In the genomic region with DNA sequence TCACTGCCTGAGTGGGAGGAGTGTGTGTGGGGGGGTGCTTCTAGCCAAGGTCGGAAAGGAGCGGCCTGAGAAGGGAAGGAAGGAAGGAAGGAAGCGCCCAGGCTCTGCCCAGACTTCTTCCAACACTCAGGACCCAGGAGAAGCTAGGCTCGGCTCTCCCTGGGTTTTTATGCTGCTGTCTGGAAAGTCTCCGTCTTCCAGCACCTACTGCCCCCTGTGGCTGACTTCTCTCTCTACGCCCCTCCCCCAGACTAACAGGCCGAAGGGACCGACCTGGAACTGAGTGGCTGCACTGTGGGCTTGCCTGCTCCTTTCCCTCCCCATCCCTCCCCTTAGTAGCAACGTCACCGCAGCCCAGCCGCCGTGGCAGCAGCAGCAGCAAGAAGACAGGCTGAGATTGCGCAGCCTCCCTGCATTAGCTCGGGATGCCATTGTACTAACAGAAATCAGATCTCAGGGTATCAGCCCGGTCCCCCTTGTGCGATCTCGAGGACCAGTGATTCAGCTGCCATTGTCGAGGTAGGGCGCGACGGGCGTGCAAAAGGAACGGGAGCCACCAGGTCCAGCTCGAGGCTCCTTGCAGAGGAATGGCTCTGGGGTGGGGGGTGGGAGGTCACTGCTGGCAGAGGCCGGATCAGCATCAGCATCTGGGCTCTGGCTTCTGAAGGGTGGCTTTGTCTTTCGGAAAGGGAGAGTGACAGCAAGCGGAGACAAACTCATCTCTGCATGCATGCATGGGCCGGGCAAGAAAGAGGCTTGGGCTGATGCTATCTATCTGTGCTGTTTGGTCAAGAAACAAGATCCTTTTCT, we compare ENCODE assay signal across 7 mouse cellular contexts. TPM values are rescaled to one million over a fixed set of nuclear protein-coding genes. Genes with fewer than 3 reads are reported as not detected.
DNase-seq lines count a peak whose midpoint lies in the region; ATAC-seq and TF ChIP-seq lines count a peak whose summit lies in the region.

No protein-coding gene starts in this region.

- peak overlapping the region; percentile 74 for H3K4me2 ChIP-seq in embryonic facial prominence, embryonic 13.5 days
- peak overlapping the region; percentile 77 for H3K4me2 ChIP-seq in limb, embryonic 13.5 days (replicated peaks)
- H3K4me2 ChIP-seq in midbrain, embryonic 15.5 days = peak overlapping the region; percentile 70

- H3K4me1 ChIP-seq in embryonic facial prominence, embryonic 13.5 days = peaks cover 43% of the 10 kb centered on the region
- H3K4me1 ChIP-seq in kidney, adult 2 months (ENCODE audit: control insufficient read depth, insufficient read depth, low read length) = peaks cover 12% of the 10 kb centered on the region
- peaks cover 40% of the 10 kb centered on the region for H3K4me1 ChIP-seq in limb, embryonic 13.5 days
- H3K4me1 ChIP-seq in midbrain, embryonic 15.5 days = peaks cover 45% of the 10 kb centered on the region
- H3K4me1 ChIP-seq in testis, adult 2 months (ENCODE audit: control insufficient read depth, insufficient read depth, low read length) = peaks cover 3% of the 10 kb centered on the region; the same call in 1 of the 2 replicates

- peak overlapping the region; percentile 84 for H3K27ac ChIP-seq in embryonic facial prominence, embryonic 13.5 days
- H3K27ac ChIP-seq in kidney, adult 2 months (ENCODE audit: insufficient read depth, low read depth, low read length) = peak overlapping the region; percentile 89
- H3K27ac ChIP-seq in limb, embryonic 13.5 days = peak overlapping the region; percentile 83
- peak overlapping the region; percentile 98 for H3K27ac ChIP-seq in midbrain, embryonic 15.5 days
- H3K27ac ChIP-seq in testis, adult 2 months (ENCODE audit: control insufficient read depth, insufficient read depth, low read depth, low read length) = peak overlapping the region; percentile 76

- H3K27me3 ChIP-seq in embryonic facial prominence, embryonic 13.5 days = no peaks in the 10 kb centered on the region
- no peaks in the 10 kb centered on the region for H3K27me3 ChIP-seq in kidney, adult 2 months (replicated peaks; ENCODE audit: control insufficient read depth, insufficient read depth, low read length)
- no peaks in the 10 kb centered on the region for H3K27me3 ChIP-seq in limb, embryonic 13.5 days
- no peaks in the 10 kb centered on the region for H3K27me3 ChIP-seq in midbrain, embryonic 15.5 days (replicated peaks)
- H3K27me3 ChIP-seq in testis, adult 2 months (ENCODE audit: control insufficient read depth, insufficient read depth, low read length) = no peaks in the 10 kb centered on the region

- no peaks in the 10 kb centered on the region for H3K9me3 ChIP-seq in embryonic facial prominence, embryonic 13.5 days
- H3K9me3 ChIP-seq in limb, embryonic 13.5 days = no peaks in the 10 kb centered on the region
- H3K9me3 ChIP-seq in midbrain, embryonic 15.5 days = no peaks in the 10 kb centered on the region

- no peaks in the 10 kb centered on the region; the same call in 1 of the 2 replicates for H3K36me3 ChIP-seq in embryonic facial prominence, embryonic 13.5 days
- H3K36me3 ChIP-seq in kidney, adult 2 months (ENCODE audit: control insufficient read depth, insufficient read depth, low read length) = no peaks in the 10 kb centered on the region
- 0 out of 2 replicates have a peak, but pooled peaks cover 2% of the 10 kb centered on the region for H3K36me3 ChIP-seq in limb, embryonic 13.5 days
- H3K36me3 ChIP-seq in midbrain, embryonic 15.5 days (replicated peaks) = no peaks in the 10 kb centered on the region
- no peaks in the 10 kb centered on the region for H3K36me3 ChIP-seq in testis, adult 2 months (ENCODE audit: control insufficient read depth, insufficient read depth, low read length)

- peak; percentile 55 for TF ChIP-seq CTCF in kidney, adult 2 months (conservative IDR thresholded peaks at IDR 0.05; ENCODE audit: insufficient read depth, insufficient read length, low read depth, low read length)
- no peak for TF ChIP-seq CTCF in testis, adult 2 months (IDR thresholded peaks at IDR 0.05; ENCODE audit: control insufficient read depth, insufficient read depth, insufficient replicate concordance, low read depth, low read length)

- under 1% methylated on average over 28 of the region's 28 CpGs for WGBS in embryonic facial prominence, embryonic 13.5 days
- 14% methylated on average over 28 of the region's 28 CpGs for WGBS in kidney, adult 2 months
- 3% methylated on average over 28 of the region's 28 CpGs for WGBS in limb, embryonic 13.5 days
- WGBS in midbrain, embryonic 15.5 days = 1% methylated on average over 28 of the region's 28 CpGs

- H3K9ac ChIP-seq in embryonic facial prominence, embryonic 13.5 days = peak overlapping the region; percentile 79
- peak overlapping the region; percentile 70 for H3K9ac ChIP-seq in limb, embryonic 13.5 days
- H3K9ac ChIP-seq in midbrain, embryonic 15.5 days = peak overlapping the region; percentile 94

- peak; percentile 25 for TF ChIP-seq POLR2A in kidney, adult 2 months (IDR thresholded peaks at IDR 0.05; ENCODE audit: low read depth, low read length)
- TF ChIP-seq POLR2A in testis, adult 2 months (IDR thresholded peaks at IDR 0.05; ENCODE audit: control insufficient read depth, low read depth, low read length) = peak; percentile 8; the same call in 1 of the 2 replicates

- H3K4me3 ChIP-seq in embryonic facial prominence, embryonic 13.5 days = peak overlapping the region; percentile 59
- H3K4me3 ChIP-seq in kidney, adult 2 months (ENCODE audit: insufficient read depth, low read depth, low read length) = peak overlapping the region; percentile 48
- peak overlapping the region; percentile 54 for H3K4me3 ChIP-seq in limb, embryonic 13.5 days
- H3K4me3 ChIP-seq in midbrain, embryonic 15.5 days = peak overlapping the region; percentile 69
- H3K4me3 ChIP-seq in testis, adult 2 months (ENCODE audit: control insufficient read depth, low read depth, low read length) = peak overlapping the region; percentile 51

- ATAC-seq in embryonic facial prominence, embryonic 13.5 days (ENCODE audit: insufficient number of reproducible peaks, insufficient read depth, low FRiP score, low TSS enrichment, low read depth) = peak; percentile 90
- peak; percentile 95 for ATAC-seq in limb, embryonic 13.5 days (ENCODE audit: low FRiP score, low read depth)
- ATAC-seq in midbrain, embryonic 15.5 days (replicated peaks) = peak; percentile 97

- DNase-seq in brain, adult 2 months (ENCODE audit: low read depth, low spot score) = peak; percentile 94
- DNase-seq in heart, adult 8-10 months (ENCODE audit: low spot score) = peak; percentile 86
- DNase-seq in kidney, adult 2 months = peak; percentile 92

RNA-seq across cellular contexts. Expression of gene Fam166b, which starts 22.6 kb away (rescaled TPM):
- polyA plus RNA-seq in embryonic facial prominence, embryonic 13.5 days (2015; fragmentation: Nextera tagmentation; extraction: Ambion mirVana) = 0.20 TPM in 1 of 2 replicates, not detected in the other
- total RNA-seq in heart, adult 8-10 months (2022) = not detected
- 1.3 and 1.6 TPM in 2 replicates for polyA plus RNA-seq in kidney, adult 2 months (2012; rRNA removed)
- not detected in 2 replicates for polyA plus RNA-seq in limb, embryonic 13.5 days (2015; fragmentation: Nextera tagmentation; extraction: Ambion mirVana)
- polyA plus RNA-seq in midbrain, embryonic 15.5 days (2015; fragmentation: Nextera tagmentation; extraction: Ambion mirVana) = 0.52 and 1.7 TPM in 2 replicates
- 1.6 and 2.2 TPM in 2 replicates for polyA plus RNA-seq in testis, adult 2 months (2012; rRNA removed)

RNA-seq across cellular contexts. Expression of gene Rusc2, which starts 24.6 kb away (rescaled TPM):
- polyA plus RNA-seq in embryonic facial prominence, embryonic 13.5 days (2015; fragmentation: Nextera tagmentation; extraction: Ambion mirVana) = 13.1 and 17.2 TPM in 2 replicates
- 10 to 100 TPM; 47.4 to 58.6 (median 48.9) TPM for total RNA-seq in heart, adult 8-10 months (2022)
- 15.5 and 17.3 TPM in 2 replicates for polyA plus RNA-seq in kidney, adult 2 months (2012; rRNA removed)
- polyA plus RNA-seq in limb, embryonic 13.5 days (2015; fragmentation: Nextera tagmentation; extraction: Ambion mirVana) = 13.1 and 14.7 TPM in 2 replicates
- 104 and 107 TPM in 2 replicates for polyA plus RNA-seq in midbrain, embryonic 15.5 days (2015; fragmentation: Nextera tagmentation; extraction: Ambion mirVana)
- polyA plus RNA-seq in testis, adult 2 months (2012; rRNA removed) = 24.1 and 30.0 TPM in 2 replicates

RNA-seq across cellular contexts. Expression of gene Tesk1, which starts 35.4 kb away (rescaled TPM):
- 7.0 and 8.8 TPM in 2 replicates for polyA plus RNA-seq in embryonic facial prominence, embryonic 13.5 days (2015; fragmentation: Nextera tagmentation; extraction: Ambion mirVana)
- 10 to 100 TPM; 31.3 to 38.2 (median 35.2) TPM for total RNA-seq in heart, adult 8-10 months (2022)
- 59.0 and 72.5 TPM in 2 replicates for polyA plus RNA-seq in kidney, adult 2 months (2012; rRNA removed)
- 7.7 and 10.3 TPM in 2 replicates for polyA plus RNA-seq in limb, embryonic 13.5 days (2015; fragmentation: Nextera tagmentation; extraction: Ambion mirVana)
- polyA plus RNA-seq in midbrain, embryonic 15.5 days (2015; fragmentation: Nextera tagmentation; extraction: Ambion mirVana) = 16.7 and 17.1 TPM in 2 replicates
- 935 and 983 TPM in 2 replicates for polyA plus RNA-seq in testis, adult 2 months (2012; rRNA removed)

RNA-seq across cellular contexts. Expression of gene Cd72, which starts 48.1 kb away (rescaled TPM):
- polyA plus RNA-seq in embryonic facial prominence, embryonic 13.5 days (2015; fragmentation: Nextera tagmentation; extraction: Ambion mirVana) = 3.2 and 3.8 TPM in 2 replicates
- 1 to 10 TPM in 1 of 4 experiments, under 1 TPM in 3; 0.24 to 1.1 (median 0.69) TPM for total RNA-seq in heart, adult 8-10 months (2022)
- polyA plus RNA-seq in kidney, adult 2 months (2012; rRNA removed) = 4.5 and 12.6 TPM in 2 replicates
- polyA plus RNA-seq in limb, embryonic 13.5 days (2015; fragmentation: Nextera tagmentation; extraction: Ambion mirVana) = 3.0 and 4.2 TPM in 2 replicates
- 6.0 and 6.6 TPM in 2 replicates for polyA plus RNA-seq in midbrain, embryonic 15.5 days (2015; fragmentation: Nextera tagmentation; extraction: Ambion mirVana)
- polyA plus RNA-seq in testis, adult 2 months (2012; rRNA removed) = 0.34 and 0.63 TPM in 2 replicates

Comparison
In these comparisons a context has a peak if more than half of its experiments do, and no peak if none do; other contexts are left out.
1. Peak in every context shown above with its lines: DNase-seq, ATAC-seq, H3K4me3 ChIP-seq and H3K27ac ChIP-seq.
2. RNA of gene Tesk1, which starts 35.4 kb away (polyA plus RNA-seq): 935 to 983 TPM in testis, adult 2 months; 59.0 to 72.5 TPM in kidney, adult 2 months, 16.7 to 17.1 TPM in midbrain, embryonic 15.5 days, 7.7 to 10.3 TPM in limb, embryonic 13.5 days and 7.0 to 8.8 TPM in embryonic facial prominence, embryonic 13.5 days; every median in the first group is over 10 times any median in the second.